Mouse (Mus musculus) myocyte (in vitro differentiated cells): ENCODE results near the gene Mrtfa.
A peak's percentile ranks its signal among the peaks of the same experiment; 100 is the strongest.

Experiments used
- E2F4 ChIP-seq: IDR thresholded peaks from one replicate; pipeline ENCODE4 v1.6.1; 2011; ENCODE audit warnings: mild to moderate bottlenecking, control low read depth, moderate library complexity; ENCODE audit not compliant: insufficient read depth
- MAX ChIP-seq: IDR thresholded peaks from one replicate; pipeline ENCODE4 v1.6.1; 2011; ENCODE audit warnings: low read depth, mild to moderate bottlenecking, control low read depth
- MYOD1 ChIP-seq, 3 experiments: IDR thresholded peaks; one replicate each; pipeline ENCODE4 v1.6.1; 2011; ENCODE audit warnings: control low read depth in 2 of 3, low read depth in 2 of 3, mild to moderate bottlenecking in 2 of 3, moderate library complexity in 1 of 3; ENCODE audit not compliant: insufficient read length in 2 of 3, control insufficient read depth in 1 of 3
- POLR2A ChIP-seq: IDR thresholded peaks from one replicate; pipeline ENCODE4 v1.6.1; 2011; ENCODE audit warnings: low read depth, mild to moderate bottlenecking, control low read depth, moderate library complexity; ENCODE audit not compliant: insufficient read length
- POLR2AphosphoS2 ChIP-seq: IDR thresholded peaks from one replicate; pipeline ENCODE4 v1.6.1; 2011; ENCODE audit warnings: low read depth, control low read depth; ENCODE audit not compliant: insufficient read length
- SRF ChIP-seq: IDR thresholded peaks from one replicate; pipeline ENCODE4 v1.6.1; 2011; ENCODE audit warnings: low read depth; ENCODE audit not compliant: control insufficient read depth, insufficient read length
- TCF12 ChIP-seq: IDR thresholded peaks from one replicate; pipeline ENCODE4 v1.6.1; 2011; ENCODE audit warnings: mild to moderate bottlenecking, control low read depth; ENCODE audit not compliant: poor library complexity, insufficient read depth, severe bottlenecking
- USF1 ChIP-seq: IDR thresholded peaks from one replicate; pipeline ENCODE4 v1.6.1; 2011; ENCODE audit warnings: low read depth, mild to moderate bottlenecking, control low read depth, moderate library complexity

DNA sequence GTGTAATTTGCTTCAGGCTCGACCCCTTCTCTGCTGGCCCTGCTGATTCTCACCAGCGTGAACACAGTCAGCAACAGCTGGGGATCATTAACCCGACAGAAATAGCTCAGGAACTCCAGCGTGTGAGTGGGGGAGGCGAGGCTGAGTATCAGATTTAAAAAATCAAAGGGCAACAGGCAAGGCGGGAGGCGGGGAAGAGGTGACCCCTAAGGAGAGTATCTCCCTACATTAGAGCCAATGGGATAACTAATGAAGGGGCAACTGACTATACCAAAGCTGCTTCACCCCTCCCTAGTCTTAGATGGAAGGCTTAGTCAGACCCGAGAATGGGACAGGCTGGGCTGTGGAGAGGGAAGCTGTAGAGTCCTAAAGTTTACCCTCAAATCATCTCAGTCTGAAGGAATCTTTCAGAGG, 128.4 kb downstream of the Mrtfa start:
- TF ChIP-seq USF1 (no peak), MYOD1 (IDR thresholded peaks at IDR 0.05; ENCODE audit: control insufficient read depth in 1 of 3, insufficient read length in 2 of 3, low read depth in 2 of 3) (peak; percentile 89 to 97 (median 94)), MAX (no peak), POLR2A (peak; percentile 2), TCF12 (peak; percentile 91), POLR2AphosphoS2 (no peak), E2F4 (no peak), SRF (no peak)
